Mouse (Mus musculus) liver, embryonic 12.5 days (tissue): Measurements from ENCODE around the gene Disc1. TPM values are rescaled to one million over a fixed set of nuclear protein-coding genes. Genes with fewer than 3 reads are reported as not detected.

ENCODE experiments used
- ATAC-seq: fragments of 200-750 bp; cut with Nextera tagmentation; 2 replicates; pipeline ENCODE4 v1.8.0; 2017; ENCODE audit warnings: moderate number of reproducible peaks, mild to moderate bottlenecking, moderate library complexity
- H3K27ac ChIP-seq: fragments of 300-500 bp; sonication (generic); 2 replicates; pipeline ENCODE4 v1.5.1; 2016; ENCODE audit warnings: mild to moderate bottlenecking
- H3K27me3 ChIP-seq: fragments of 300-500 bp; sonication (generic); replicated peaks from 2 replicates; pipeline ENCODE4 v1.6.1; 2016; ENCODE audit warnings: mild to moderate bottlenecking, moderate library complexity
- H3K36me3 ChIP-seq: fragments of 300-500 bp; sonication (generic); 2 replicates; pipeline ENCODE4 v1.6.1; 2016; ENCODE audit warnings: mild to moderate bottlenecking, moderate library complexity
- H3K4me1 ChIP-seq: fragments of 300-500 bp; sonication (generic); 2 replicates; pipeline ENCODE4 v1.6.1; 2016
- H3K4me2 ChIP-seq: fragments of 300-500 bp; sonication (generic); 2 replicates; pipeline ENCODE4 v1.6.1; 2016; ENCODE audit warnings: mild to moderate bottlenecking, moderate library complexity
- H3K4me3 ChIP-seq: fragments of 300-500 bp; sonication (generic); 2 replicates; pipeline ENCODE4 v1.5.1; 2016; ENCODE audit warnings: mild to moderate bottlenecking, moderate library complexity
- H3K9ac ChIP-seq: fragments of 300-500 bp; sonication (generic); 2 replicates; pipeline ENCODE4 v1.6.1; 2016; ENCODE audit warnings: mild to moderate bottlenecking, moderate library complexity
- H3K9me3 ChIP-seq: fragments of 300-500 bp; sonication (generic); replicated peaks from 2 replicates; pipeline ENCODE4 v1.6.1; 2016; ENCODE audit warnings: mild to moderate bottlenecking, moderate library complexity
- whole genome bisulfite sequencing: fragments of 180-500 bp; shearing (Covaris S2); methylation state at CpG from one replicate; pipeline ENCODE4 v1.1.7; 2016; ENCODE audit not compliant: insufficient replicate concordance; 5-methylcytosine and 5-hydroxymethylcytosine counted together
- polyA plus RNA-seq: library from polyadenylated mRNA; unstranded; fragments of >200 nt; fragmentation: Nextera tagmentation; extraction: Ambion mirVana; gene quantifications from 2 replicates; pipeline ENCODE4 v1.2.1, GENCODE M21; 2016

Disc1 gene
- polyA plus RNA-seq, 1 experiment from 2014 or later, result 0.56 TPM

- Histone ChIP-seq H3K27me3 (peaks cover 6% of the 10 kb centered on the region; the same call in 1 of the 2 replicates), H3K9ac (no peak overlapping the region), H3K4me2 (no peak overlapping the region), H3K27ac (no peak overlapping the region), H3K4me1 (0 out of 2 replicates have a peak, but pooled peaks cover 5% of the 10 kb centered on the region), H3K36me3 (no peaks in the 10 kb centered on the region), H3K4me3 (no peak overlapping the region), H3K9me3 (no peaks in the 10 kb centered on the region)
- WGBS, result 64% methylated on average over 7 of the region's 7 CpGs
- ATAC-seq, result no peak
Measured at GRCm38 (mm10) chr8:125197341-125198002, 143.5 kb downstream of the Disc1 start.

- WGBS, result 51% methylated on average over 9 of the region's 9 CpGs
- H3K9ac ChIP-seq, result no peak overlapping the region
- H3K4me3 ChIP-seq, result no peak overlapping the region
- peaks cover 6% of the 10 kb centered on the region; the same call in 1 of the 2 replicates for H3K27me3 ChIP-seq
- ATAC-seq, result no peak
- H3K27ac ChIP-seq, result no peak overlapping the region
- no peak overlapping the region for H3K4me2 ChIP-seq
- H3K4me1 ChIP-seq, result 0 out of 2 replicates have a peak, but pooled peaks cover 5% of the 10 kb centered on the region
- H3K36me3 ChIP-seq, result no peaks in the 10 kb centered on the region
- H3K9me3 ChIP-seq, result no peaks in the 10 kb centered on the region
Measured at GRCm38 (mm10) chr8:125198420-125199196, 144.6 kb downstream of the Disc1 start.

GRCm38 (mm10) chr8:125199197-125199939 is 145.4 kb downstream of the Disc1 start:
- H3K4me2 ChIP-seq, result no peak overlapping the region
- no peak overlapping the region for H3K9ac ChIP-seq
- WGBS, result 41% methylated on average over 16 of the region's 16 CpGs
- H3K4me1 ChIP-seq, result 0 out of 2 replicates have a peak, but pooled peaks cover 5% of the 10 kb centered on the region
- H3K4me3 ChIP-seq, result no peak overlapping the region
- no peak overlapping the region for H3K27ac ChIP-seq
- no peaks in the 10 kb centered on the region for H3K36me3 ChIP-seq
- peaks cover 6% of the 10 kb centered on the region; the same call in 1 of the 2 replicates for H3K27me3 ChIP-seq
- H3K9me3 ChIP-seq, result no peaks in the 10 kb centered on the region
- no peak for ATAC-seq

- Histone ChIP-seq H3K4me2 (no peak overlapping the region), H3K27ac (no peak overlapping the region), H3K4me1 (0 out of 2 replicates have a peak, but pooled peaks cover 5% of the 10 kb centered on the region), H3K9me3 (no peaks in the 10 kb centered on the region), H3K27me3 (peaks cover 6% of the 10 kb centered on the region; the same call in 1 of the 2 replicates), H3K36me3 (no peaks in the 10 kb centered on the region), H3K4me3 (no peak overlapping the region), H3K9ac (no peak overlapping the region)
- WGBS, result 78% methylated on average over 13 of the region's 13 CpGs
- no peak for ATAC-seq
Measured at GRCm38 (mm10) chr8:125200273-125200863, 146.4 kb downstream of the Disc1 start.

- no peak overlapping the region for H3K4me2 ChIP-seq
- 73% methylated on average over 6 of the region's 6 CpGs for WGBS
- no peaks in the 10 kb centered on the region for H3K9me3 ChIP-seq
- peaks cover 6% of the 10 kb centered on the region; the same call in 1 of the 2 replicates for H3K27me3 ChIP-seq
- H3K4me3 ChIP-seq, result no peak overlapping the region
- H3K27ac ChIP-seq, result no peak overlapping the region
- no peak overlapping the region for H3K9ac ChIP-seq
- no peak for ATAC-seq
- no peaks in the 10 kb centered on the region for H3K36me3 ChIP-seq
- H3K4me1 ChIP-seq, result 0 out of 2 replicates have a peak, but pooled peaks cover 5% of the 10 kb centered on the region
Measured at GRCm38 (mm10) chr8:125201650-125202049, 147.7 kb downstream of the Disc1 start.

GRCm38 (mm10) chr8:125203016-125203415 is 149.0 kb downstream of the Disc1 start:
- H3K9me3 ChIP-seq, result no peaks in the 10 kb centered on the region
- no peak overlapping the region for H3K4me3 ChIP-seq
- H3K27me3 ChIP-seq, result 0 out of 2 replicates have a peak, but pooled peaks cover 6% of the 10 kb centered on the region
- no peak for ATAC-seq
- WGBS, result 73% methylated on average over 9 of the region's 9 CpGs
- no peak overlapping the region for H3K27ac ChIP-seq
- H3K4me1 ChIP-seq, result 0 out of 2 replicates have a peak, but pooled peaks cover 5% of the 10 kb centered on the region
- H3K36me3 ChIP-seq, result no peaks in the 10 kb centered on the region
- no peak overlapping the region for H3K4me2 ChIP-seq
- H3K9ac ChIP-seq, result no peak overlapping the region

- Histone ChIP-seq H3K9ac (no peak overlapping the region), H3K4me3 (no peak overlapping the region), H3K27me3 (no peaks in the 10 kb centered on the region), H3K36me3 (no peaks in the 10 kb centered on the region), H3K9me3 (no peaks in the 10 kb centered on the region), H3K27ac (no peak overlapping the region), H3K4me1 (no peaks in the 10 kb centered on the region), H3K4me2 (no peak overlapping the region)
- ATAC-seq, result no peak
- WGBS, result 70% methylated on average over 4 of the region's 4 CpGs
Measured at GRCm38 (mm10) chr8:125205556-125205955, 151.6 kb downstream of the Disc1 start.

- Histone ChIP-seq H3K27ac (no peak overlapping the region), H3K4me2 (no peak overlapping the region), H3K4me3 (no peak overlapping the region), H3K27me3 (no peaks in the 10 kb centered on the region), H3K9ac (no peak overlapping the region), H3K9me3 (no peaks in the 10 kb centered on the region), H3K36me3 (no peaks in the 10 kb centered on the region), H3K4me1 (no peaks in the 10 kb centered on the region)
- 65% methylated on average over 8 of the region's 8 CpGs for WGBS
- ATAC-seq, result no peak
Measured at GRCm38 (mm10) chr8:125206391-125206790, 152.4 kb downstream of the Disc1 start.

- H3K36me3 ChIP-seq, result no peaks in the 10 kb centered on the region
- no peak overlapping the region for H3K27ac ChIP-seq
- H3K9ac ChIP-seq, result no peak overlapping the region
- 83% methylated on average over 3 of the region's 3 CpGs for WGBS
- H3K4me3 ChIP-seq, result no peak overlapping the region
- H3K27me3 ChIP-seq, result no peaks in the 10 kb centered on the region
- no peak for ATAC-seq
- H3K9me3 ChIP-seq, result no peaks in the 10 kb centered on the region
- no peaks in the 10 kb centered on the region for H3K4me1 ChIP-seq
- no peak overlapping the region for H3K4me2 ChIP-seq
Measured at GRCm38 (mm10) chr8:125206962-125207361, 153.0 kb downstream of the Disc1 start.

GRCm38 (mm10) chr8:125212619-125213167 is 158.7 kb downstream of the Disc1 start:
- Histone ChIP-seq H3K4me1 (no peaks in the 10 kb centered on the region), H3K27ac (no peak overlapping the region), H3K36me3 (no peaks in the 10 kb centered on the region)

GRCm38 (mm10) chr8:125217902-125218581 is 164.0 kb downstream of the Disc1 start:
- no peaks in the 10 kb centered on the region for H3K9me3 ChIP-seq
- H3K27ac ChIP-seq, result no peak overlapping the region
- no peak for ATAC-seq
- WGBS, result 60% methylated on average over 12 of the region's 12 CpGs
- H3K9ac ChIP-seq, result no peak overlapping the region
- H3K4me3 ChIP-seq, result no peak overlapping the region
- 0 out of 2 replicates have a peak, but pooled peaks cover 2% of the 10 kb centered on the region for H3K4me1 ChIP-seq
- H3K4me2 ChIP-seq, result no peak overlapping the region
- H3K27me3 ChIP-seq, result no peaks in the 10 kb centered on the region
- H3K36me3 ChIP-seq, result no peaks in the 10 kb centered on the region

More at GRCm38 (mm10) chr8:125212619-125213167, 158.7 kb downstream of the Disc1 start:
- Histone ChIP-seq H3K4me3 (no peak overlapping the region), H3K27me3 (no peaks in the 10 kb centered on the region), H3K9me3 (no peaks in the 10 kb centered on the region), H3K4me2 (no peak overlapping the region), H3K9ac (no peak overlapping the region)
- no peak for ATAC-seq
- WGBS, result 60% methylated on average over 13 of the region's 13 CpGs
